Mouse (Mus musculus): ENCODE measurements around the gene Srsf5.

- TF ChIP-seq CTCF (IDR thresholded peaks at IDR 0.05; ENCODE audit: control insufficient read depth, insufficient read depth, low read length) (no peak), POLR2A (IDR thresholded peaks at IDR 0.05; ENCODE audit: borderline replicate concordance, control insufficient read depth, low read depth, low read length) (no peak)
These were observed 7.8 kb upstream of the Srsf5 start for GRCm38 (mm10) chr12:80937331-80938029.
